Mouse (Mus musculus): ENCODE results near the gene Muc4. TPM values are rescaled to one million over a fixed set of nuclear protein-coding genes. Genes with fewer than 3 reads are reported as not detected.

Gene Muc4
- total and polyA plus RNA-seq, 3 experiments: not detected

GRCm38 (mm10) chr16:32764961-32765360, 29.3 kb downstream of the Muc4 start:
- Histone ChIP-seq H3K79me2 (ENCODE audit: control insufficient read depth, insufficient read depth, low read length, poor library complexity) (no peaks in the 10 kb centered on the region), H3K27ac (ENCODE audit: control insufficient read depth, low read depth, low read length) (no peak overlapping the region), H3K27me3 (ENCODE audit: control insufficient read depth in 1 of 2, insufficient read depth in 2 of 2, low read length in 2 of 2) (peaks cover 6 to 17% of the 10 kb centered on the region in 2 experiments), H3K4me3 (ENCODE audit: control insufficient read depth in 1 of 2, insufficient read depth in 1 of 2, low read depth in 2 of 2, low read length in 2 of 2) (no peak overlapping the region), H3K9ac (ENCODE audit: control insufficient read depth, low read depth, low read length, poor library complexity, severe bottlenecking) (no peak overlapping the region), H3K36me3 (ENCODE audit: control insufficient read depth in 1 of 2, insufficient read depth in 2 of 2, low read length in 2 of 2) (no peaks in the 10 kb centered on the region), H3K9me3 (replicated peaks; ENCODE audit: insufficient read depth, low read length) (no peaks in the 10 kb centered on the region), H3K4me1 (ENCODE audit: control insufficient read depth in 1 of 2, insufficient read depth in 2 of 2, low read length in 2 of 2) (no peaks in the 10 kb centered on the region)
- TF ChIP-seq TAL1 (IDR thresholded peaks at IDR 0.05; ENCODE audit: low read length) (no peak), ZKSCAN1 (IDR thresholded peaks at IDR 0.05; ENCODE audit: low read depth, low read length) (no peak), POLR2A (IDR thresholded peaks at IDR 0.05; ENCODE audit: control insufficient read depth in 1 of 2, insufficient read depth in 1 of 2, low read depth in 1 of 2, low read length in 2 of 2, poor library complexity in 1 of 2) (no peak)
- DNase-seq (ENCODE audit: low read depth, low spot score): no peak

GRCm38 (mm10) chr16:32766904-32767303, 31.2 kb downstream of the Muc4 start:
- DNase-seq (ENCODE audit: low read depth, low spot score): no peak
- no peaks in the 10 kb centered on the region for H3K36me3 ChIP-seq (ENCODE audit: control insufficient read depth in 1 of 2, insufficient read depth in 2 of 2, low read length in 2 of 2)
- H3K27me3 ChIP-seq (ENCODE audit: control insufficient read depth in 1 of 2, insufficient read depth in 2 of 2, low read length in 2 of 2): peaks cover 9 to 20% of the 10 kb centered on the region in 2 experiments
- no peaks in the 10 kb centered on the region for H3K79me2 ChIP-seq (ENCODE audit: control insufficient read depth, insufficient read depth, low read length, poor library complexity)
- H3K4me1 ChIP-seq (ENCODE audit: control insufficient read depth in 1 of 2, insufficient read depth in 2 of 2, low read length in 2 of 2): no peaks in the 10 kb centered on the region
- H3K4me3 ChIP-seq (ENCODE audit: control insufficient read depth in 1 of 2, insufficient read depth in 1 of 2, low read depth in 2 of 2, low read length in 2 of 2): no peak overlapping the region
- no peaks in the 10 kb centered on the region for H3K9me3 ChIP-seq (replicated peaks; ENCODE audit: insufficient read depth, low read length)
- H3K9ac ChIP-seq (ENCODE audit: control insufficient read depth, low read depth, low read length, poor library complexity, severe bottlenecking): no peak overlapping the region
- TF ChIP-seq MXI1 (IDR thresholded peaks at IDR 0.05; ENCODE audit: low read depth, low read length) (no peak), RCOR1 (IDR thresholded peaks at IDR 0.05; ENCODE audit: low read depth, low read length) (no peak), NELFE (IDR thresholded peaks at IDR 0.05; ENCODE audit: low read depth, low read length) (no peak), ZNF384 (IDR thresholded peaks at IDR 0.05; ENCODE audit: low read depth, low read length) (no peak), UBTF (IDR thresholded peaks at IDR 0.05; ENCODE audit: borderline replicate concordance, insufficient read depth, low read depth, low read length) (no peak), ETS1 (IDR thresholded peaks at IDR 0.05; ENCODE audit: low read depth, low read length) (no peak), MAX (IDR thresholded peaks at IDR 0.05; ENCODE audit: low read length) (no peak), MYB (IDR thresholded peaks at IDR 0.05; ENCODE audit: low read depth, low read length) (no peak), E2F4 (IDR thresholded peaks at IDR 0.05; ENCODE audit: borderline replicate concordance, low read depth, low read length) (no peak), KAT2A (conservative IDR thresholded peaks at IDR 0.05; ENCODE audit: low read depth, low read length) (no peak), NRF1 (IDR thresholded peaks at IDR 0.05; ENCODE audit: insufficient read depth, low read depth, low read length, poor library complexity, severe bottlenecking) (no peak), ZC3H11A (IDR thresholded peaks at IDR 0.05; ENCODE audit: low read depth, low read length) (no peak), TBP (IDR thresholded peaks at IDR 0.05; ENCODE audit: low read depth, low read length) (no peak), CHD1 (IDR thresholded peaks at IDR 0.05; ENCODE audit: low read depth, low read length) (no peak), HCFC1 (IDR thresholded peaks at IDR 0.05; ENCODE audit: low read depth, low read length) (no peak), GABPA (IDR thresholded peaks at IDR 0.05; ENCODE audit: low read depth, low read length) (no peak)
- no peak overlapping the region for H3K27ac ChIP-seq (ENCODE audit: control insufficient read depth, low read depth, low read length)

Measured in MEL (cell line).